Mouse (Mus musculus) embryonic stem cell, embryonic (primary cell): ENCODE measurements around the gene Fam20b.

Experiments used
- CTCF ChIA-PET, 4 experiments: fragments of 300-600 bp in 2 of 4; fragments of 350-600 bp in 2 of 4; sonication (Branson Sonifier 250); formaldehyde crosslinking; loops; one replicate each; lab custom pipeline; 2022; ENCODE audit warnings: inconsistent platforms in 2 of 4; lab: Charles Lee
- POLR2A ChIA-PET, 4 experiments: fragments of 300-600 bp in 2 of 4; fragments of 350-600 bp in 2 of 4; sonication (Branson Sonifier 250); formaldehyde crosslinking; loops; one replicate each; lab custom pipeline; 2022; ENCODE audit warnings: antibody characterized with exemption in 4 of 4, inconsistent platforms in 1 of 4; lab: Charles Lee

Fam20b gene

GRCm38 (mm10) chr1:156741482-156742411, 22.9 kb upstream of the Fam20b start:
- ChIA-PET CTCF (interaction anchor here (0.5 to 3.1 kb wide), 63 partner anchors 8 to 795 kb away, joined by 3 to 47 read pairs (median 4); partner anchors contain the start of genes Fam20b (in 2 of the 4), Angptl1 (in 1 of the 4) and Cryzl2 (in 1 of the 4)), POLR2A (interaction anchor here (0.6 to 1.9 kb wide), 12 partner anchors 10 to 1185 kb away, joined by 3 to 6 read pairs (median 3); no protein-coding TSS in a partner anchor)

DNA sequence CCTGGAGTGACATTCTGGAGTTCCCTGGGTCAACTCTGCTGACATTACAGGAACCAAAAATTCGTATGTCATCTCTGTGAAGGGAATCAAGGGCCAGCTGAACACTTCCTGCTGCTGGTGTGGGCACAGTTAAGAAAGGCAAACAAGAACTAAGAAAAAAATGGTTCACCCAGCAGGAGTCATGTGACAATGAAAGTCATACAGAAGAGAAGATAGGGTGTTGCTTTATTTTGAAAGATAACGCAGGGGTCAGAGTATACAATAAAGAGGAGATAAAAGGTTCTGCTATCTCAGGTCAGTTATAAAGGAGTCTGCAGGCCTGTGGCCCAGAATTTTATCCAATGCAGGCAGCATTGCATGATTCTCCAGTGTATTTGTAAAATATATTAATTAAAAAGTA, 16.9 kb upstream of the Fam20b start:
- CTCF ChIA-PET = interaction anchor here in 2 of 4 experiments (0.6 kb wide), 2 partner anchors 151 to 1053 kb away, joined by 3 to 5 read pairs; no protein-coding TSS in a partner anchor
- POLR2A ChIA-PET = no interaction called here

- ChIA-PET CTCF (interaction anchor here in 1 of 4 experiments (0.6 to 0.7 kb wide), 3 partner anchors 14 to 714 kb away, joined by 3 read pairs; no protein-coding TSS in a partner anchor), POLR2A (interaction anchor here in 1 of 4 experiments (1.3 kb wide), 1 partner anchor 193 kb away, joined by 3 read pairs; no protein-coding TSS in a partner anchor)
Observed at GRCm38 (mm10) chr1:156734019-156734418, 15.1 kb upstream of the Fam20b start.

DNA sequence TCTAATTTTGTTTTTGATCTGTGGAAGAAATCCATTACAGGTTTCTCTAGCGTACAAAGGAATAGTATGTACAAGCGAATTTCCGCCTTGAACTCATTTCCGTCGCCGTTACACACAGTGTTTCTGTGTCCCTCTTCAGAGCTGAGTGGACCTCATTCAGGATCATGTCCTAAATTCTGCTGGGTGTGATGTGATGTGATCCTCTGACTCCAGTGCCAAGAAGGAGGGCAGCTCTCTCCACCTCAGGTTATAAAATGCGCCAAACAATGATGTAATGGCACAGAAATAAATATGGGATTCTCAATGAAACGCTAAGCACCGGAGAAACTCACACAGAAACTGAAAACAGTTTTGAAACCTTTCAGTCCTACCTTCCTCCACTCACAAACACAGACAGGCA, 14.7 kb upstream of the Fam20b start:
- CTCF ChIA-PET = interaction anchor here in 1 of 4 experiments (0.6 to 0.7 kb wide), 3 partner anchors 14 to 715 kb away, joined by 3 read pairs; no protein-coding TSS in a partner anchor

DNA sequence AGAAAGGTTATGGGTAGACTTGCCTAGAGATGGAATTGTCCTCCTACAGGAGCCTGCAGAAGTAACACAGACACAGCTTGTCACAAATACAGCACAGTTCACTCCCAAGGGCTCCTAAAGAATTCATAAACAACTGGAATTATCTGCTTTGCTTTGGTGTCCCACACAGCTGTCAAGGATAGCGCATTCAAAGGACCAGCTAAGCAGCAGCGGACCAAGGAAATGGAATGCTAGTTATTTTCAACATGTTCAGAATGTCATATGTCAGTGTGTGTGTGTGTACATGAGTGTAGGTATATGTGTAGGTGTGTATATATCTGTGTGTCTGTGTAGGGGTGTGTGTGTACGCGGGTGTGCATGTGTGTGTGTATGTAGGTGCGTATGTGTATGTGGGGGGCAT, 14.1 kb upstream of the Fam20b start:
- ChIA-PET POLR2A (interaction anchor here in 2 of 4 experiments (0.6 to 1.3 kb wide), 4 partner anchors 13 to 194 kb away, joined by 3 read pairs; no protein-coding TSS in a partner anchor), CTCF (interaction anchor here in 2 of 4 experiments (0.5 to 1.8 kb wide), 4 partner anchors 9 to 258 kb away, joined by 3 to 7 read pairs (median 4); no protein-coding TSS in a partner anchor)

More for the DNA sequence above, 14.7 kb upstream of the Fam20b start:
- POLR2A ChIA-PET = interaction anchor here in 1 of 4 experiments (1.3 kb wide), 1 partner anchor 194 kb away, joined by 3 read pairs; no protein-coding TSS in a partner anchor

DNA sequence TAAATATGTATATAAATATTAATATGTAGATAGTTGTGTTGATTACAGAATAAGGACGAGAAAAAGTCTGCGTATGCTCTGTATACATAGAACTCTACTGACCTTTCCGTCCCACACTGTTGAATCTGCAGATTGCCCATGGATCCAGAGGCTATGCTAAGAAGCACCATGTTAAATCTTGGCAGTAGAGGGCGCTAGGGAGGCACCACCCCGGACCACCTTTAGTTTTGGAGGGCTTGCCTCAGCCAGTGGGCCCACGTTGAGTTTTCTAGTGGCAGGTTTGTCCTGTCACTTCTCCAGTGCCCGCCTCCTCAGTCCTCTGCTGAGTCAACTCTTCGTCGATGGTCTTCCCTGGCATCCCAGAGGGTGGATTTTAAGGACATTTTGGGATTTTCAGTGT, 11.9 kb upstream of the Fam20b start:
- POLR2A ChIA-PET = interaction anchor here in 1 of 4 experiments (1.1 kb wide), 1 partner anchor 10 kb away, joined by 3 read pairs; no protein-coding TSS in a partner anchor
- CTCF ChIA-PET = no interaction called here

DNA sequence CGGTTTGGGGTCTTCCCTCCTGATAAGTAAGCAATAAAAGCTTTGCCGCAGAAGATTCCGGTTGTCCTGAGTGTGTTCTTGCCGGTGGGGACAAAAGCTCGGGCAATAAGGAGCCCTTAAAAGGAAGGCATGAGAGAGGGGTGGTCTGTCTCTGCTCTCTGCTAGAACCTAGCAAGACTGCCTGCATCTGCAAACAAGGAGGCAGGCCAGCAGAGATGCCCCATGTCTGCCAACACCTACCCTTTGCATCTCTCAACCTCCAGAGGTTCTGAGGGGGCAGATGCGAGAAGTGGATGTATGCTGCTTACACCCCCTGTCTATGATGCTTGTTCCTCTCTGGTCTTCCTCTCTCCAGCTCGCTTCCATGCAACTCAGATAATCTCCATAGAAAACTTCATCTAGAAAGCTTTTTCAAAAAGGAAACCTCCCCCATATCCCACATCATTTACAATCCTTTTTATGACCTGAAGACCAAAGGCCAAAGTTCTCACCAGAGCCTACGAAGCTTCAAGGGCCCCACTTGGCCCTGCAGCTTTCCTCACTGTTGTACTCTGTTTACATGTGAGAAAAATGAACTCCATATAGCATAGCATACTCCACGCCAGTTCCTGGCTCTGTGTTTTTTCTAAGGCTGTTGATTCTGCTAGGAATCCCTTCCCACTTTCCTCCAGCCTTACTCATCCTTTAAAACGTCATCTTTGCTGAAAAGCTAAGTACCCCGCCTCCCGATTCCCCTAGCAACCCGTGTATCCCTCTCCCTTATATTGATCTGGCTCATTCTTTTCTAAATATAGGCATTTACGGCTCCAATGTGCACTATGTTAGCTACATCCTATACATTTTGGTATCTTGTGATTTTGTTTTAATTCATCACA, 8.6 kb upstream of the Fam20b start:
- ChIA-PET POLR2A (interaction anchor here in 2 of 4 experiments (0.5 to 1.9 kb wide), 4 partner anchors 8 to 212 kb away, joined by 3 to 5 read pairs (median 4); partner anchors contain the start of gene Fam20b (in 1 of the 2)), CTCF (interaction anchor here in 2 of 4 experiments (0.5 to 2.5 kb wide), 6 partner anchors 14 to 348 kb away, joined by 3 to 8 read pairs (median 3); no protein-coding TSS in a partner anchor)

- CTCF ChIA-PET = interaction anchor here in 3 of 4 experiments (0.6 to 1.2 kb wide), 4 partner anchors 11 to 360 kb away, joined by 3 to 5 read pairs (median 3); no protein-coding TSS in a partner anchor
- POLR2A ChIA-PET = interaction anchor here in 2 of 4 experiments (0.6 to 1.1 kb wide), 3 partner anchors 13 to 247 kb away, joined by 3 to 4 read pairs (median 3); no protein-coding TSS in a partner anchor
Observed at GRCm38 (mm10) chr1:156722089-156722488, 3.2 kb upstream of the Fam20b start.

DNA sequence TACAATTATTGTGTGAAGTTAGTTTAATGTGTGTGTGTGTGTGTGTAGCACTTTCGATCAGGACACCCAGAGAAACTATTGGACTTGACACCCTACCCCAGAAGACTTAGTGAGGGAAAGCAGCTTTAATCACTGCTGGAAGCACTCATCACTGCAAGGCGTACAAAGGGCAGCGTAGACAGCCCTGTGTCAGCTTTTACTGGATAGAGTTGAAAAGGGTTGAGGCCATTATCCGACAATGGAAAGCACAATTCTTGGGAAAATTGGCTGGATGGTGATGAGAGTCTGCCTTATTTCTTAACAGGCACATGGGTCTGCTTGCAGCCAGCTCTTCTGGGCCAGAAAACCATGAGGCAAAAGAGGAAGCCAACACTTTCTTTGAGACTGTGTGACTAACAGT, 1.2 kb upstream of the Fam20b start:
- POLR2A ChIA-PET = interaction anchor here in 2 of 4 experiments (0.9 to 2.6 kb wide), 9 partner anchors 8 to 693 kb away, joined by 3 to 17 read pairs (median 4); partner anchors contain the start of gene Rasal2 (in 1 of the 2)

DNA sequence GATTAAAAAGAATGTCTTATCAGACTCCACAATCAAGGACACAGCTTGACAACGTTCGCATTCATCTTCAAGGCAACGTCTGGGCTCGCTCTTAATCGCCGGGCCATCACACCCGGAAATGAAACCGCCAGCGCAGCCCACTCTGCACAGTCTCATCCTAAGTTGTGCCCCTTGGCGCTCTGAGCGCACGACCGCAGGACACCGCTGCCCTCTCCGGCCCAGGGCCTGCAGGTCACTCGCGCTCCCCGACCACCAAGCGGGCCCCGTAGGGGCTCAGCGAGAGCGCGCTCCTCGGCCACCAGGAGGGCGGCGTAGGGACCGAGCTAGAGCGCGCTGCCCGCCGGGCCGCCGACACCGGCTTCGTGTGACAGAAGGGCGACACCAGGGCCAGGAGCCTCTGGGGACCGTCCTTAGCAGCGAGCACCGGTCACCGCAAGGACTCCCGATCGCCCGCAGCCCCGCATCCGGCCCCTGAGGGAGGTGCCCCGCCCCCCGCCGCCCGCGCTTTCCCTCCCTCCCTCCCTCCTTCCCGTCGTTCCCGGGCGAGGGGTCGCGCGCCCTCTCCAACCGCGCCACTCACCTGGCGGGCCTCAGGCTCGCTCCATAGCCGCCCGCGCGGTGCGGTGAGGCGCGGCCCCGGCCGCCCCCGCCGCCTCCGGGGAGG, 468 bp downstream of the Fam20b start:
- POLR2A ChIA-PET = interaction anchor here (0.6 to 2.6 kb wide), 20 partner anchors 9 to 695 kb away, joined by 3 to 17 read pairs (median 4); partner anchors contain the start of genes Abl2 (in 1 of the 4), Rasal2 (in 1 of the 4) and Tor1aip1 (in 1 of the 4)
- CTCF ChIA-PET = interaction anchor here in 2 of 4 experiments (0.6 to 2.9 kb wide), 8 partner anchors 24 to 363 kb away, joined by 3 to 8 read pairs (median 3); no protein-coding TSS in a partner anchor

More for the DNA sequence above, 1.2 kb upstream of the Fam20b start:
- CTCF ChIA-PET = interaction anchor here in 2 of 4 experiments (0.7 to 2.9 kb wide), 5 partner anchors 14 to 361 kb away, joined by 3 to 8 read pairs (median 4); no protein-coding TSS in a partner anchor

- ChIA-PET POLR2A (interaction anchor here (0.6 to 2.6 kb wide), 11 partner anchors 9 to 695 kb away, joined by 3 to 17 read pairs (median 4); partner anchors contain the start of gene Abl2 (in 1 of the 4)), CTCF (interaction anchor here in 2 of 4 experiments (0.9 to 2.9 kb wide), 3 partner anchors 24 to 75 kb away, joined by 3 to 8 read pairs (median 7); no protein-coding TSS in a partner anchor)
Observed at GRCm38 (mm10) chr1:156717751-156718285, 1.1 kb downstream of the Fam20b start.

DNA sequence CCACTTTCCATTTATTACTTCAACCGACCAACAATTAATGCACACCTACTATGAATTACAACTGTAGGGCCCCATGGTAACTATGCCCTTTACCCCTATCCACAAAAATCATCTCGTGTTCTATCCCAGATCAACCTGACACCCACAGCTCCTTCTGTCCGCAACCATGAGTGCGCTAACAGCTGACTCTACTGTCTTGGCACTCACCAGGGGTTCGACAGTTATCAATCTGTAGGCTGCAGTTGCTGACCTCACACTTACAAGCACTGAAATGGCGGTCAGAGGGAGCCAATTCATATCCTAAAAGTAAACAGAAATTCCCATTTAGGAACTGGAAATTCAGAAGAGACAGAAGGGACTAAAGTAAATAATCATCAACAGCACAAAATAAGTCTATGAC, 2.2 kb downstream of the Fam20b start:
- CTCF ChIA-PET = no interaction called here

GRCm38 (mm10) chr1:156710472-156711098, 8.3 kb downstream of the Fam20b start:
- ChIA-PET POLR2A (interaction anchor here in 2 of 4 experiments (1.3 to 3.3 kb wide), 3 partner anchors 8 to 152 kb away, joined by 3 to 17 read pairs (median 5); partner anchors contain the start of genes Abl2 (in 1 of the 2) and Fam20b (in 1 of the 2)), CTCF (interaction anchor here in 3 of 4 experiments (0.6 to 1.2 kb wide), 5 partner anchors 35 to 356 kb away, joined by 3 read pairs; no protein-coding TSS in a partner anchor)

More for the DNA sequence above, 2.2 kb downstream of the Fam20b start:
- POLR2A ChIA-PET = interaction anchor here in 1 of 4 experiments (0.5 kb wide), 1 partner anchor 163 kb away, joined by 3 read pairs; no protein-coding TSS in a partner anchor

DNA sequence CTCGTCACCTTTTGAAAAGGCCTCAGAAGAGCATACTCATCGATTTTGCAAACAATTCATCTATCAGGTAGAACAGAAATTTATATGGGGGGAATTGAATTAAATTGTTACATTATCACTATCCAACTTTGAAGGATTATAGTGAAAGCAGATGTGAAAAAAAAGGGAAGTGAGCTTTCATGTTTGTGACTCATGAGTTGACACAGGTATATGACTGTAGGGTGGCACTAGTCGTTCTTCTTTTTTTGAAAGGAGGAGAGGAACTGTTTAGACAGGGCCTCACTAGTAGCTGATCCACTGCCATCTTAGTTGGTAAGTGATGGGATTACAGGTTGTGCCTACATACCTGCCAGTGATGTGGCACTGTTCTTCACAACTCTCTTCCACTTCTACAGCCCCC, 10.2 kb downstream of the Fam20b start:
- ChIA-PET CTCF (interaction anchor here in 1 of 4 experiments (0.5 kb wide), 1 partner anchor 207 kb away, joined by 3 read pairs; no protein-coding TSS in a partner anchor), POLR2A (interaction anchor here in 2 of 4 experiments (0.8 to 3.3 kb wide), 7 partner anchors 10 to 150 kb away, joined by 3 to 17 read pairs (median 3); partner anchors contain the start of gene Fam20b (in 2 of the 2))

DNA sequence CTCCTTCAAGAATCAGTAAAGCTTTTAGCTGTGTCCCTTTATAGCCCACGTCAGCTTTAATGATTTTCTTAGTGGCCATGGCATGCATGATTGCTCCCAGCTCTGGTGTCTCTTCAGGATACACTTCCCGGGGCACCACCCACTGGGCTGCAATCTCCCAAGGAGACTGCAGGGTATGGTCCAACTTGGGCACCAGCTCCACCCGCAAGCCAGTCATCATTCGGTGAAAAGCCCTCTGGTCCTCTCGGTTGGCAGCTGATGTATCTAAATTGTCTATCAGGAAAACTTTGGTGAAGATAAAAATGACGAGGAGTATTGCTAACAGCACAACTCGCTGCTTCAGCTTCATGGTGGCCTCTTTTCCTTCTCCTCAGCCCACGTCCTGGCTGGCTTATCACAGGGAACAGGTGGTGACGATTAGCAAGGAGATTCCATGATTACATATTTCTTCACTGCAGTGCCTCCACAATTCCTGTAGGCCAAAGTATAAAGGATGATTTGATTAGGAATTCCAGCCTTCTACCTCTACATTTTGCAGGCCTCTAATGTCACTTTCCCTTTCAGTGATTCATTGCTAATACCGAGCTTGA, 13.1 kb downstream of the Fam20b start:
- ChIA-PET CTCF (interaction anchor here in 2 of 4 experiments (0.6 to 1.2 kb wide), 2 partner anchors 219 to 376 kb away, joined by 3 read pairs; no protein-coding TSS in a partner anchor), POLR2A (interaction anchor here in 1 of 4 experiments (0.6 kb wide), 1 partner anchor 124 kb away, joined by 3 read pairs; no protein-coding TSS in a partner anchor)
